Mouse (Mus musculus) adrenal gland, adult (tissue): Measurements from ENCODE around the gene Adgre4.
A peak's percentile ranks its signal among the peaks of the same experiment; 100 is the strongest.
"Not testable (repeated sequence)": the region's sequence is repeated elsewhere in the genome, so short reads cannot be mapped to it uniquely, and the experiment has no call there.

Experiments
- DNase-seq, 2 experiments: peaks; one replicate each; pipeline ENCODE4 v3.0.0; 2022 to 2023; ENCODE audit warnings: low spot score in 1 of 2; ENCODE audit not compliant: inconsistent age in 2 of 2

The Adgre4 gene

GRCm38 (mm10) chr17:55749786-55750185 lies at the start of gene Adgre4:
Gene Adgre4, plus strand, starts transcription at chr17:55749984.
- DNase-seq: no peak

GRCm38 (mm10) chr17:55702161-55702820 lies 47.5 kb upstream of the Adgre4 start:
- peak; percentile 63 to 90 for DNase-seq

GRCm38 (mm10) chr17:55702865-55703264 lies 46.9 kb upstream of the Adgre4 start:
- DNase-seq: no peak

GRCm38 (mm10) chr17:55711984-55712811 lies 37.6 kb upstream of the Adgre4 start, which contains the start of gene Pot1b:
Gene Pot1b, minus strand, starts transcription at chr17:55712628.
- peak; percentile 97 to 99 for DNase-seq

GRCm38 (mm10) chr17:55721270-55721669 lies 28.5 kb upstream of the Adgre4 start:
- DNase-seq: no peak

GRCm38 (mm10) chr17:55722250-55722649 lies 27.5 kb upstream of the Adgre4 start:
- no peak for DNase-seq

GRCm38 (mm10) chr17:55726193-55726592 lies 23.6 kb upstream of the Adgre4 start:
- DNase-seq: no peak

GRCm38 (mm10) chr17:55736675-55737074 lies 13.1 kb upstream of the Adgre4 start:
- no peak for DNase-seq

GRCm38 (mm10) chr17:55751170-55751569 lies 1.4 kb downstream of the Adgre4 start:
- DNase-seq: no peak

- DNase-seq: no peak
These were observed 63.9 kb downstream of the Adgre4 start for GRCm38 (mm10) chr17:55813642-55814041.

GRCm38 (mm10) chr17:55816853-55817252 lies 67.1 kb downstream of the Adgre4 start:
- DNase-seq: no peak

- DNase-seq: no peak
These were observed 71.8 kb downstream of the Adgre4 start for GRCm38 (mm10) chr17:55821566-55821965.

- DNase-seq: no peak
These were observed 93.3 kb downstream of the Adgre4 start for GRCm38 (mm10) chr17:55843067-55843466.

GRCm38 (mm10) chr17:55877184-55877583 lies 127.4 kb downstream of the Adgre4 start:
- no peak for DNase-seq

GRCm38 (mm10) chr17:55878282-55878635 lies 128.5 kb downstream of the Adgre4 start:
- DNase-seq: peak in 1 of 2 experiments; percentile 79

GRCm38 (mm10) chr17:55878636-55879369 lies 129.0 kb downstream of the Adgre4 start, which contains the start of gene Zfp119a:
Gene Zfp119a, minus strand, starts transcription at chr17:55878930.
- peak; percentile 85 to 95 for DNase-seq

- no peak for DNase-seq
These were observed 133.8 kb downstream of the Adgre4 start for GRCm38 (mm10) chr17:55883631-55884030.

- DNase-seq: no peak
These were observed 135.1 kb downstream of the Adgre4 start for GRCm38 (mm10) chr17:55884912-55885311.

- DNase-seq: not testable (repeated sequence)
These were observed 142.7 kb downstream of the Adgre4 start for GRCm38 (mm10) chr17:55892406-55892955.

- no peak for DNase-seq
These were observed 153.3 kb downstream of the Adgre4 start for GRCm38 (mm10) chr17:55903087-55903486.
